Mouse (Mus musculus) liver (tissue): Measurements from ENCODE around the gene Slc35e3.
"Not testable (repeated sequence)": the region's sequence is repeated elsewhere in the genome, so short reads cannot be mapped to it uniquely, and the experiment has no call there.

Experiments used
- DNase-seq: peaks from one replicate; pipeline ENCODE4 v3.0.0-alpha.2; 2020; ENCODE audit warnings: mixed read lengths

Slc35e3 gene

GRCm38 (mm10) chr10:117711408-117711807 lies 34.8 kb downstream of the Slc35e3 start:
- no peak for DNase-seq

- peak; percentile 98 for DNase-seq
Observed at GRCm38 (mm10) chr10:117710604-117711141, 35.5 kb downstream of the Slc35e3 start, which contains the start of gene Mdm2. TSS of gene Mdm2 (minus strand) at chr10:117710758.

- peak; percentile 84 for DNase-seq
Observed at GRCm38 (mm10) chr10:117709930-117710603, 36.1 kb downstream of the Slc35e3 start.

GRCm38 (mm10) chr10:117709326-117709830 lies 36.8 kb downstream of the Slc35e3 start:
- no peak for DNase-seq

GRCm38 (mm10) chr10:117708856-117709255 lies 37.3 kb downstream of the Slc35e3 start:
- DNase-seq = no peak

GRCm38 (mm10) chr10:117708376-117708775 lies 37.8 kb downstream of the Slc35e3 start:
- no peak for DNase-seq

GRCm38 (mm10) chr10:117707114-117707838 lies 38.9 kb downstream of the Slc35e3 start:
- no peak for DNase-seq

GRCm38 (mm10) chr10:117706440-117706839 lies 39.7 kb downstream of the Slc35e3 start:
- no peak for DNase-seq

- DNase-seq = no peak
Observed at GRCm38 (mm10) chr10:117705806-117706205, 40.4 kb downstream of the Slc35e3 start.

GRCm38 (mm10) chr10:117704964-117705335 lies 41.2 kb downstream of the Slc35e3 start:
- DNase-seq = no peak

- not testable (repeated sequence) for DNase-seq
Observed at GRCm38 (mm10) chr10:117704314-117704963, 41.7 kb downstream of the Slc35e3 start.

GRCm38 (mm10) chr10:117703506-117703905 lies 42.7 kb downstream of the Slc35e3 start:
- DNase-seq = no peak

- no peak for DNase-seq
Observed at GRCm38 (mm10) chr10:117702024-117702833, 43.9 kb downstream of the Slc35e3 start.

GRCm38 (mm10) chr10:117701034-117701829 lies 44.9 kb downstream of the Slc35e3 start:
- no peak for DNase-seq

GRCm38 (mm10) chr10:117700450-117700849 lies 45.7 kb downstream of the Slc35e3 start:
- DNase-seq = no peak

GRCm38 (mm10) chr10:117699914-117700313 lies 46.3 kb downstream of the Slc35e3 start:
- no peak for DNase-seq

GRCm38 (mm10) chr10:117698313-117699138 lies 47.6 kb downstream of the Slc35e3 start:
- no peak for DNase-seq

- DNase-seq = no peak
Observed at GRCm38 (mm10) chr10:117697561-117698115, 48.5 kb downstream of the Slc35e3 start.

GRCm38 (mm10) chr10:117696827-117697560 lies 49.2 kb downstream of the Slc35e3 start:
- no peak for DNase-seq
